25 mouse cellular contexts compared by ENCODE assay signal in genomic region chr1:178880905-178881304, GRCm38 (mm10).
DNase-seq lines count a peak whose midpoint lies in the region; ATAC-seq and TF ChIP-seq lines count a peak whose summit lies in the region.
"Had no signal": no experiment of that assay in that cellular context is flagged by ENCODE, and none has a peak within 500 bp of the region (broad histone marks: within the 10 kb centered on the region; RNA-seq: fewer than 3 reads in every experiment).

No protein-coding gene starts in this region.

- 62% methylated on average over 7 of the region's 7 CpGs for WGBS in intestine, embryonic 16.5 days
- 89% methylated on average over 7 of the region's 7 CpGs for WGBS in hindbrain, embryonic 10.5 days

- no peaks in the 10 kb centered on the region for H3K27me3 ChIP-seq in C2C12 (ENCODE audit: control insufficient read depth, insufficient read depth, insufficient read length)
- H3K27me3 ChIP-seq in intestine, embryonic 16.5 days (replicated peaks; ENCODE audit: control insufficient read depth, insufficient read depth, low read length), result no peaks in the 10 kb centered on the region
- no peaks in the 10 kb centered on the region for H3K27me3 ChIP-seq in hindbrain, embryonic 10.5 days (ENCODE audit: insufficient read depth, poor library complexity, severe bottlenecking)
- H3K27me3 ChIP-seq: embryonic facial prominence, embryonic 13.5 days; embryonic facial prominence, embryonic 15.5 days; forebrain, embryonic 15.5 days; Patski had no signal

- peak; percentile 78 for DNase-seq in heart, adult 11 months
- DNase-seq in heart, adult 8-10 months (ENCODE audit: low spot score), result no peak
- DNase-seq in brain, adult 2 months (ENCODE audit: low read depth, low spot score), result peak; percentile 20
- DNase-seq in hindbrain, embryonic 10.5 days (ENCODE audit: low spot score), result no peak
- DNase-seq in yolk sac, embryonic 10.5 days (ENCODE audit: low spot score), result no peak
- DNase-seq: adrenal gland, adult 8-10 months; adrenal gland, postnatal 14 days; adrenal gland, postnatal 36 days; B cell, adult 2 months; cerebellum, adult 11 months; cerebellum, adult 18-20 months; cerebellum, adult 8-10 months; cerebellum, adult 9-11 months; cerebellum, postnatal 14 days; cerebellum, postnatal 36 days; embryo, embryonic 11 days had no signal

- no peaks in the 10 kb centered on the region for H3K79me2 ChIP-seq in C2C12 (ENCODE audit: control insufficient read depth, insufficient read depth)

- no peaks in the 10 kb centered on the region for H3K4me1 ChIP-seq in intestine, embryonic 16.5 days (ENCODE audit: control insufficient read depth, insufficient read depth, low read length)
- 0 out of 2 replicates have a peak, but pooled peaks cover 4% of the 10 kb centered on the region for H3K4me1 ChIP-seq in hindbrain, embryonic 10.5 days (replicated peaks)
- H3K4me1 ChIP-seq: forebrain, embryonic 15.5 days had no signal

- H3K79me3 ChIP-seq in C2C12 (ENCODE audit: low read depth), result no peaks in the 10 kb centered on the region

- no peak overlapping the region for H3K9ac ChIP-seq in intestine, embryonic 16.5 days (ENCODE audit: low read depth, low read length)
- H3K9ac ChIP-seq: embryonic facial prominence, embryonic 13.5 days; embryonic facial prominence, embryonic 15.5 days; forebrain, embryonic 13.5 days; forebrain, embryonic 15.5 days had no signal

- ATAC-seq in intestine, embryonic 16.5 days, result peak; percentile 33; the same call in 1 of the 2 replicates
- ATAC-seq: activated CD4-positive, CD25-positive, alpha-beta regulatory T cell, adult 4 months; forebrain, embryonic 13.5 days; forebrain, embryonic 15.5 days; Patski had no signal

- H3K4me3 ChIP-seq in C2C12 (ENCODE audit: insufficient read depth, poor library complexity, severe bottlenecking), result no peak overlapping the region
- no peak overlapping the region for H3K4me3 ChIP-seq in intestine, embryonic 16.5 days (ENCODE audit: low read length)
- H3K4me3 ChIP-seq in hindbrain, embryonic 10.5 days, result no peak overlapping the region
- H3K4me3 ChIP-seq: embryonic facial prominence, embryonic 13.5 days; embryonic facial prominence, embryonic 15.5 days; erythroblast, embryonic 14.5 days; forebrain, embryonic 13.5 days; forebrain, embryonic 15.5 days had no signal

- H3K4me2 ChIP-seq in intestine, embryonic 16.5 days (ENCODE audit: low read depth, low read length), result no peak overlapping the region
- H3K4me2 ChIP-seq: embryonic facial prominence, embryonic 13.5 days; embryonic facial prominence, embryonic 15.5 days; forebrain, embryonic 13.5 days; forebrain, embryonic 15.5 days had no signal

- H3K27ac ChIP-seq in intestine, embryonic 16.5 days (ENCODE audit: low read length), result no peak overlapping the region
- no peak overlapping the region for H3K27ac ChIP-seq in hindbrain, embryonic 10.5 days
- H3K27ac ChIP-seq: embryonic facial prominence, embryonic 13.5 days; embryonic facial prominence, embryonic 15.5 days; forebrain, embryonic 13.5 days; forebrain, embryonic 15.5 days had no signal

- H3K9me3 ChIP-seq in intestine, embryonic 16.5 days (ENCODE audit: control insufficient read depth, low read length), result no peaks in the 10 kb centered on the region
- H3K9me3 ChIP-seq in hindbrain, embryonic 10.5 days, result no peaks in the 10 kb centered on the region
- H3K9me3 ChIP-seq: embryonic facial prominence, embryonic 13.5 days; embryonic facial prominence, embryonic 15.5 days; forebrain, embryonic 13.5 days; forebrain, embryonic 15.5 days had no signal

- TF ChIP-seq CTCF in C2C12 (IDR thresholded peaks at IDR 0.05; ENCODE audit: control insufficient read depth, insufficient read depth, insufficient read length), result no peak

- H3ac ChIP-seq in C2C12 (ENCODE audit: control insufficient read depth, insufficient read length, low read depth), result no peak overlapping the region

- H3K36me3 ChIP-seq in C2C12 (ENCODE audit: control insufficient read depth, insufficient read depth), result no peaks in the 10 kb centered on the region
- H3K36me3 ChIP-seq in intestine, embryonic 16.5 days (ENCODE audit: control insufficient read depth, insufficient read depth, low read length), result no peaks in the 10 kb centered on the region
- H3K36me3 ChIP-seq in hindbrain, embryonic 10.5 days, result no peaks in the 10 kb centered on the region
- H3K36me3 ChIP-seq: embryonic facial prominence, embryonic 15.5 days; forebrain, embryonic 15.5 days had no signal

TF ChIP-seq in C2C12, 6 proteins besides CTCF, POLR2A, EP300 and RAD21:
- TF ChIP-seq USF1 (IDR thresholded peaks at IDR 0.05; ENCODE audit: low read depth), result no peak
- TF ChIP-seq MAX (IDR thresholded peaks at IDR 0.05), result no peak
- peak; percentile 80 for TF ChIP-seq CEBPB (IDR thresholded peaks at IDR 0.05; ENCODE audit: low read depth)
- TF ChIP-seq MYOD1 (IDR thresholded peaks at IDR 0.05; ENCODE audit: control insufficient read depth, insufficient read length, low read depth), result no peak

Comparison
In these comparisons a context has a peak if more than half of its experiments do, and no peak if none do; other contexts are left out.
1. DNase-seq: peak in heart, adult 11 months (single experiment) and brain, adult 2 months (single experiment); none in heart, adult 8-10 months (single experiment), hindbrain, embryonic 10.5 days (single experiment) and yolk sac, embryonic 10.5 days (single experiment).